Mouse (Mus musculus): Measurements from ENCODE around the gene Ppp1r35.

The Ppp1r35 gene

GRCm38 (mm10) chr5:137751221-137751887 is 27.3 kb upstream of the Ppp1r35 start:
- no peak for DNase-seq (ENCODE audit: low read depth)

DNA sequence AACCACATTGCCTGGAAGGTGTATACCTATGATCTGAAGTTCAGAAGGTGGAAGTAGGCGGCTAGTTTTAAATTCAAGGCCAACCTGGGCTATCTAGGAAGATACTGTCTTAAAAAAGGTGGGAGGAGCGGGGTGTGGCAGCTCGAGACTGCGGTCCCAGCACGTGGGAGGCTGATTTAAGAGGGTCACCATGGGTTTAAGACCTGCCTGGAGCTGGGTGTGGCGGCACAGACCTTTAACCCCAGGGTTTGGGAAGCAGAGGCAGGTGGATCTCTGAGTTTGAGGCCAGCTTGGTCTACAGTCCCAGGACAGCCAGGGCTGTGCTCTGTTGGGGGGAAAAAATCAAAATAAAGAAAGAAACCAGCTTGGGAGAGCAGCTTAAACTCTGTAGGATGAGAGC is 26.7 kb upstream of the Ppp1r35 start:
- DNase-seq (ENCODE audit: low read depth) = no peak

DNA sequence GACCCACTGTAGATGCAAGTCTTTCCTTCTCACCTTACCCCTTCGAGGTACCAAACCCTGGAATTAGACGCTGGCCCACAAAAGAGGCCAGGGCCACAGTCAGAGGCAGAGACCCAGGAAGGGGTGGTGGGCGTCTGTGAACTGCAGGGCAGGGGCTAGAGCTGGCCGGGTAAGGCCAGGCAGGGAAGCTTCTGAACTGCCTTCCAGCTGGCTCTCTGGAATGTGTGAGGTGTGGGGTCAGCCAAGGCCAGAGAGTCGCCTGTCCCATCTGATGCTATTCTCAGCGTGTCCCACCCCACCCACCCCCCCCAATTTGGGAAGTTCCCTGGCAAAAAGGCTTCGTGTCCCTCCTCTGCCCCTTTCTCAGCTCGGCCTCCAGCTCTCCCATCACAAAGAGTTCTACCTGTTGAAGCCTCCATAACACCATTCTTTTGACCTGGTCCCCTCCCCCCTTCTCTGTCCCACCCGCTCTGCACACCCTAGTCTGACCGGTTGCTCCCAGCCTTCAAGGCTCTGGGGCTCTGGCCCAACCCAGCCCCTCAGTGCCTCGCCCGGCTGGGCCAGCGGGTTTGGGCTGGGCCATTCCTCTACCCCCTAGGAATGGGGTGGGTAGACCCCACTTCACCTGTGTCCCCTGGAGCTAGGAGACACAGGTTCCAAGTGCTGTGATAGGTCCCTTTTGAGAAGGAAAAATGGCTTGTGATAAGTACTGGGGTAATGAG is 25.4 kb upstream of the Ppp1r35 start:
- DNase-seq (ENCODE audit: low read depth) = no peak

DNA sequence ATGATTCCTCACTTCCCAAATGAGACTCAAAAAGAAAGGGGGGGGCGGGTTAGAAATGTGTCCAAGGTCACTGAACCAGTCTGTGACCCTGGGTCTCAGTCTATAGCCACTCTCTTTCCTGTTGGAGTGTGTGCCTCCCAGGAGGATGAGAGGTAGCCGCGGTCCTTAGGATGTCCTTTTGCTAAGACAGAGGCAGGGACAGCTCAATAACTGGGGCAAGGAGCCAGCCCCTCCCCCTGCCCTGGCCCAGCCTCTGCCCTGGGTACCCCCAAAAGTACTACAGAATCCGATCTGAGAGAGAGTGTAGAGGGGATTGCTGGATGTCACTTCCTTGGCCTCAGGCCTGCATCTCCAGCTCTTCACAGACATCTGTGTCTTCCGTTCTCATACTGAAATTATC is 23.2 kb upstream of the Ppp1r35 start:
- no peak for DNase-seq (ENCODE audit: low read depth)

DNA sequence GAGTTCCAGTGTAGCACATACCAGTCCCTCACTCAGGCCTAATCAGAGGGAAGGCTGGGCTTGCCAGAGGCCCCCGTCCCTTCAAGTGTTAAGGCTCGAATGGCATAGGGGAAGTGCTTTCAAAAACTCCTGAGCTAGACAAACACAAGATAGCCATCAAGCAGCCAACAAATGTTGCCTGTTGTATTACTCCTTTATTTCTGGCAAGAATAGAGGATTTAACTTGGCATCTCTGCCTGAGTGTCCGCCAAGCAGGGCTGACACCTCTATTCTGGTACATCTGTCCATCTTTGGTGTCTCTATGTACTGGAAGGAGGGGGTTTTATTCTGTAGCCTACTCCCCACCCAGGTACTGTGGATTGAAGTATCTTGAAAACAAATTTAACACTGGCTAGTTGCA is 22.5 kb upstream of the Ppp1r35 start:
- no peak for DNase-seq (ENCODE audit: low read depth)

DNA sequence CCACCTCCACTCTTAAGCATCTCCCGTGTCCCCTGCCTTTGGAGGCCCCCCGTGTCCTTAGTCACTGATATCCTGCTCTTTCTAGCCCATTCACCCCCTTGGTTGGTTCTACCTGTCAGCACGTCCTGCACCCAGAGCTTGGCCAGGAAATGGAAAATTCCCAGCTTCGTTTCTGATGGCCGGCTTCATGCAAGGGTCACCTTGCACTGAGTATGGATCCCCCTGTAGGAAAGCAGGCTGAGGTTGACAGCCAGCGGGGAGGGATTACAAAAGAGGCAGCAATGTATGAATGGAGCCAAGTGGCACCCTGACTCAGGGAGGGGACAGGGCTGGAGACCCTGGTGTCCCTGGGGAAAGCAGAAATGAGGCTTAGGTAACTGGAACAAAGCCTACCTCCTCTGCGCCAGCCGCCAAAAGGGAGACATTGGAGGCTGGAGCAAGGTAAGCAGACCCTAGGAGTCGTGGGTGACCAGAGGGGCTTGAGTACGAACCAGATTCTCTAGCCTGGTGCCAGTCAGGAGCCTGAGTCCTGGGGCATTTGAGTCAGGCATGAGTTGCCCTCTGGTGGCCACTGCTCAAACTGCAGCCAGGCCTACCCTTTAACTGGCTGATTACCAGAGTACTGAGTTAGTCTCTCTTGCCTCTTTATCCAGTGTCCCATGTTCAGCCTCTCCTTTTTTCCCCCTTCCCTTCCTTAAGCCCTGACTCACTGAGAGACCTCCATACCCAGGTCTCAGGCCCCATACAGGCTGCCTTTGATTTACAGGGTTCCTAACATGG is 21.6 kb upstream of the Ppp1r35 start:
- peak; percentile 93 for DNase-seq (ENCODE audit: low read depth)

DNA sequence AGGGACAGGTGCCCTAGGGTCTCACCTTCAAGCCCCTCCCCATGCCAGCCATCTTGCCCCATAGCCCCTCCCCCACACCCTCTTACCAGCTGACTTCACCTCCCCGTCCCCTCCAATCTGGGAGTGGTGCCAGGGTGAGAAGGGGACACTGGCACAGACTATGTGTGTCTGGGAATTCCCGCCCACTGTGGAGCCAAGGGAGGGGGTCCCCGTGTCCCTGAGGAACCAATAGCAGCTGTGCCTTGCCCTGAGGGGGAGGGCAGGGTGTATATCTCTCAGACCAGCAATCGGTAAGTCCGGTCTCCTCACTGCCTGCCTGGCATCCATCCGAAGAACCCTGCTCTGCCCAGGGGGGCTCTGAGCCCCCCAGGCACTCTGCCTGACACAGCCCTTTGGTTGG is 20.8 kb upstream of the Ppp1r35 start:
- no peak for DNase-seq (ENCODE audit: low read depth)

DNA sequence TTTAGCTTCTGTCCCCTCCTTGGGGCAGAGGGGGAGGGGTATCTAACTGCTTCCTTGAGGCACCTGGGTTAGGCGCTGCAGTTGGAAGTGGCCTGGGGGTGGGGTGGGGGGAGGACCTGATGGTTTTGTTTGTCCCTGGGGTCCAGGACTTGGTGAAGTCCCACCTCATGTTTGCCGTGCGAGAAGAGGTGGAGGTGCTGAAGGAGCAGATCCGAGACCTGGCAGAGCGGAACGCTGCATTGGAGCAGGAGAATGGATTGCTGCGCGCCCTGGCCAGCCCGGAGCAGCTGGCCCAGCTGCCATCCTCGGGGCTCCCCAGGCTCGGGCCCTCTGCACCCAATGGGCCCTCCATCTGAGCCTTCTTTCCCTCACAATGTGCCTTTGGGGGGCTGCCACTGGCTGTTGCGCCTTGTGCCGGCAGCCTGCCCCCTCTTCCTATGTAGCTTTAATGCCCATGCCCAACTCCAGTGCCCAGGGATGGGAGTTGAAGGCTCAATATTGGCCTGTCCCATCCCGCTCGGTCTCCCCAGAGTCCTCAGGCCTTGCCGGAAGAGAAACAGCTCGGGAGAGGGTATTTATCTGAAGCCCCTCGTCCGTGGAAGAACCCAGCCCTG is 19.6 kb upstream of the Ppp1r35 start:
- DNase-seq (ENCODE audit: low read depth) = no peak

GRCm38 (mm10) chr5:137759971-137760412 is 18.7 kb upstream of the Ppp1r35 start:
- peak; percentile 91 for DNase-seq (ENCODE audit: low read depth)

DNA sequence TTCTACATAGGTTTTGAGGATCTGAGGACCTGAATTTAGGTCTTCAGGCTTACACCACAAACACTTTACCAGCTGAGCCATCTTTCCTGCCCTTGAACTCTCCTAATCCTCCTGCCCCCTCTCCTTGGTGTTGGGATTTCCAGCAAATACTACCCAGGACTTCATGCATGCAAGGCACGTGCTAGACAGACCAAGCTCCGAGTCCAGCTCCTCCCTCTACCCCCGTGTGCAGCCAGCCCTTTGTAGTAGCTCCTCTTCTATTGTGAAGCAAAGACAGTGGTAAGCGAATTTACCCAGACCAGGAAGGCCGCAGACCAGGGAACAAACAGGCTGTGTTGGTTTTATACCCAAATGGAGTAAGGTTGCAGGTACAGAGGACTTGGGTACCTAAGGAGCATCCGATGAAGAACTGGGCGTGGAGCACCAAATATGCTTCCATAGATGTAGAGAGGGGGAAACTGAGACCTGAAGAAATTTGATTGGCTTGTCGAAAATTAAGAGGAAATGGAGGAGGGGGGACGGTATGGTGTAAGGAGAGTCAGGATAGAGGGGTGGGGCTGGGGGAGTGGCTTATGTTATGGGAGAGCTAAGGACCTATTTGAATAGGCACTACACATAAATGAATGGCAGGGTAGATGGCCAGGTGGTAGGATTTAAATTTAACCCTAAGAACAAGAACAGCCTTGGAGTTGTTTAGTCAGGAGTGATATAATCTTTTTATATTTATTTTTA is 13.9 kb upstream of the Ppp1r35 start:
- no peak for DNase-seq (ENCODE audit: low read depth)

DNA sequence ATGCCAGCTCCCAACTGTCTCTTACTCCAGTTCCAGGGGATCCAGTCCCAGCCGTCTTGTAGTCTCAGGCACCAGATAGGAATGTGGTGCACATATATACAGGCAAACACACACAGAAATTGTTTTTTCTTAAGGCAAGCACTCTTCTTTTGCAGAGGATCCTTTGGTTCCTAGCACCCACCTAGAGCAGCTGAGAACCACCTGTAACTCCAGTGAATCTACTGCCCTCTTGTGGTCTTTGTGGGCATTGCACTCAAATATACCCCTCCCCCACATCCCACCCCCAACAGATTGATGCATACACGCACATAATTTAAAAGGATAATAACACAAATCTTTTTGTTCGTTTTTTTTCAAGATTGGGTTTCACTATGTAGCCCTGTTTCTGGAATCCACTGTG is 12.4 kb upstream of the Ppp1r35 start:
- DNase-seq (ENCODE audit: low read depth) = peak; percentile 88

- DNase-seq (ENCODE audit: low read depth) = no peak
Measured at GRCm38 (mm10) chr5:137768475-137768874, 10.2 kb upstream of the Ppp1r35 start.

DNA sequence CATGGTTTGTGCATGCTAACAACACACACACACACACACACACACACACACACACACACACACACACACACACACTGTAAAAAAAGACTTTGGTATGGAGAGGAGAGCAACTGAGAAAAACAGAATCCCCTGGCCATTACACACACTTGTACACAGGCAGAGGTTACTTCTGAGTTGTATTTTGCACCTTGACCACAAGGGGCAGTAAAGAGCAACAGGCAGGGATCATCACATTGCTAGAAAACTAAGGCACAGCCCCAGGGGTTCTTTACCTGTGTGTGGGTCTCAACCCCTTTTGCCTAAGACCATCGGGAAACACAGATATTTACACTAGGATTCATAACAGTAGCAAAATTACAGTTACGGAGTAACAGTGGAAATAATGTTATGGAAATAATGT is 7.9 kb upstream of the Ppp1r35 start:
- peak; percentile 88 for DNase-seq (ENCODE audit: low read depth)

DNA sequence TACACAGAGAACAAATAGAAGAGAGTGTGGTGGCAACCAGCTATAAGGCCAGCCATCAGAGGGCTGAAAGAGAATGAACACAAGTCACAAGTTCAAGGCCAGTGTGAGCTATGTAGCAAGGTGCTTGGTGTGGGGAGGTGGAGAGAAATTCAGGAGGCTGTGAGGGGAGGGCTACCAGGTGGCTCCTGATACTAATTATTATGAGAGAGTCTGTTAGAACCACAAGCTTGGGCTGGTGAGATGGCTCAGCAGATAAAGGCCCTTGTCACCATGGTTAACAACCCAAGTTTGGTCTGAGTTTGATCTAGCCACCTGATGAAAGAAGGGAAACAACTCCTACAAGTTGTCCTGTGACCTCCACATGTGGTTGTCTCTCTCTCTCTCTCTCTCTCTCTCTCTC is 5.9 kb upstream of the Ppp1r35 start:
- DNase-seq (ENCODE audit: low read depth) = no peak

GRCm38 (mm10) chr5:137775587-137776290 is 2.9 kb upstream of the Ppp1r35 start:
- DNase-seq (ENCODE audit: low read depth) = no peak

DNA sequence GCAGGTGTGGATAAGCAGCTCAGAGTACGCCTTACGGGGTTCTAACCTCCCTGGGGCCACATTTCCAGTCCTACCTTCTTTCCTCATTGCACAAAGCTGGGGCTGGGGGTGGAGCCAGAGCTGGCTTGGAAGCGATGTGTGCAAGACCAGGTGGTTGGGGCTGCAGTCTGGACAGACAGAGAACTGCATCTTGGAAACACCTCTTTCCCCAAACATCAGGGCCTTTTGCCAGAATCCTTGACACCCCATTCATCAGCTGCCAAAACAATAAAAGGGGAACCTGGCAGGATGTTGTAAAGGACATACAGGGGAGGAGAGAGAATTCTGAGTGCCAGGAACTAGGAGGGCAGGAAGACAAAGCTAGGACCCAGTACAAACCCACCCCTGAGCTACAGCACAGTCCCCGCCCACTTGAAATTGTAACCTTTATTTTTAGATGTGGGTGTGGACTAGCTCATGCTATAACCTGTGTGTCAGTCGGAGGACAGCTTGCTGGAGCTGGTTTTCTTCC is 2.2 kb upstream of the Ppp1r35 start:
- peak; percentile 54 for DNase-seq (ENCODE audit: low read depth)

GRCm38 (mm10) chr5:137777267-137777845 is 1.3 kb upstream of the Ppp1r35 start:
- DNase-seq (ENCODE audit: low read depth) = peak; percentile 22

- peak; percentile 61 for DNase-seq (ENCODE audit: low read depth)
Measured at GRCm38 (mm10) chr5:137779053-137779933, 644 bp downstream of the Ppp1r35 start.

GRCm38 (mm10) chr5:137781661-137782060 is 3.0 kb downstream of the Ppp1r35 start:
- DNase-seq (ENCODE audit: low read depth) = no peak

All from naive thymus-derived CD4-positive, alpha-beta T cell, adult 2 months (primary cell).